Mouse (Mus musculus) heart, embryonic 10.5 days (tissue): ENCODE measurements around the gene Rcan1. TPM values are rescaled to one million over a fixed set of nuclear protein-coding genes. Genes with fewer than 3 reads are reported as not detected.

Experiments
- DNase-seq: peaks from one replicate; pipeline ENCODE4 v3.0.0-alpha.2; 2017; ENCODE audit warnings: low spot score
- H3K27ac ChIP-seq: fragments of 300-500 bp; sonication (generic); 2 replicates; pipeline ENCODE4 v1.5.1; 2016; ENCODE audit warnings: mild to moderate bottlenecking
- H3K27me3 ChIP-seq: fragments of 300-500 bp; sonication (generic); 2 replicates; pipeline ENCODE4 v1.6.1; 2016; ENCODE audit warnings: mild to moderate bottlenecking; ENCODE audit not compliant: poor library complexity, insufficient read depth, severe bottlenecking
- H3K36me3 ChIP-seq: fragments of 300-500 bp; sonication (generic); 2 replicates; pipeline ENCODE4 v1.6.1; 2016; ENCODE audit warnings: mild to moderate bottlenecking, moderate library complexity
- H3K4me1 ChIP-seq: fragments of 300-500 bp; sonication (generic); 2 replicates; pipeline ENCODE4 v1.6.1; 2016; ENCODE audit warnings: mild to moderate bottlenecking
- H3K4me3 ChIP-seq: fragments of 300-500 bp; sonication (generic); 2 replicates; pipeline ENCODE4 v1.5.1; 2016; ENCODE audit warnings: mild to moderate bottlenecking, moderate library complexity
- H3K9me3 ChIP-seq: fragments of 300-500 bp; sonication (generic); 2 replicates; pipeline ENCODE4 v1.6.1; 2016; ENCODE audit warnings: mild to moderate bottlenecking, moderate library complexity
- WGBS: fragments of 180-500 bp; shearing (Covaris S2); methylation state at CpG from one replicate; pipeline ENCODE4 v1.1.7; 2016; 5-methylcytosine and 5-hydroxymethylcytosine counted together
- polyA plus RNA-seq: library from polyadenylated mRNA; unstranded; fragments of >200 nt; fragmentation: Nextera tagmentation; extraction: Ambion mirVana; gene quantifications from 2 replicates; pipeline ENCODE4 v1.2.1, GENCODE M21; 2016

Rcan1 gene
- polyA plus RNA-seq, 1 experiment from 2014 or later, result 78.8 TPM

DNA sequence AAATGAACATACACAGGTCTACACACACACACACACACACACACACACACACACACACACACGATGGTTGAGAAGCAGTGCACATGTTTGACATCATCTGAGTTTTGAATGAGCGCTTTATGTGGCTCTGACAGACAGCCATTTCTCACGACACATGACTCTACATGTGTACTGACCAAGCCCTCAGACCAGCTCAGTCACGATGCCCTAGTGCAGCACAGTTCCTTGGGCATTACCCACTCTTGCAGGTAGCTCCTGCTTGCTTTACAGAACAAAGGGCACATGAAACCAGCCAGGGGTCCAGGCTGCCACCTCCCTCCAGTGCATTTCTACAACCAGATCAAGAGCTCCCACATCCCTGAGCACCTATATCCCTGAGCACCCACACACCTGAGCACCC is 27.7 kb downstream of the Rcan1 start:
- Histone ChIP-seq H3K27me3 (no peaks in the 10 kb centered on the region), H3K27ac (peak overlapping the region; percentile 85), H3K4me3 (no peak overlapping the region), H3K9me3 (no peaks in the 10 kb centered on the region), H3K36me3 (no peaks in the 10 kb centered on the region), H3K4me1 (peaks cover 63% of the 10 kb centered on the region)
- WGBS, result 88% methylated on average over 4 of the region's 4 CpGs
- DNase-seq, result no peak

DNA sequence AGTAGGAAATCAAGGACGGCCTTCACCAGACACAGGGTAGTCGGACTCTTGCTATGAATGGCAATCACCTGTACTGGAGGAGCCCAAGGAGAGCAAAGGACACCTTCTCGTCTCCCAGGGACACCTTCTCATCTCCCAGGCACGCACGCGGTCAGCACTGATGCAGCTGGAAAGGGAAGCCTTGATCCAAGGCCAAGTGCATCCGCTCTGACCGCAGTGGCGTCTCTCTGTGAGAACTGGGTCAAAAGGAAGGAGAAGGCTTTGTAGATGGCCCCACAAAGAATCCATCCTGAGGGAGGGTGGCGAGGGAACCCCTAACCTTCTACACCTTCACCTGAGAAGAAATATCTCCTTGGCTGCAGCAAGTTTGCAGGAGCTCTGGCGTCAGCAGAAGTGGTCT is 28.5 kb downstream of the Rcan1 start:
- H3K27ac ChIP-seq, result peak overlapping the region; percentile 85
- DNase-seq, result no peak

DNA sequence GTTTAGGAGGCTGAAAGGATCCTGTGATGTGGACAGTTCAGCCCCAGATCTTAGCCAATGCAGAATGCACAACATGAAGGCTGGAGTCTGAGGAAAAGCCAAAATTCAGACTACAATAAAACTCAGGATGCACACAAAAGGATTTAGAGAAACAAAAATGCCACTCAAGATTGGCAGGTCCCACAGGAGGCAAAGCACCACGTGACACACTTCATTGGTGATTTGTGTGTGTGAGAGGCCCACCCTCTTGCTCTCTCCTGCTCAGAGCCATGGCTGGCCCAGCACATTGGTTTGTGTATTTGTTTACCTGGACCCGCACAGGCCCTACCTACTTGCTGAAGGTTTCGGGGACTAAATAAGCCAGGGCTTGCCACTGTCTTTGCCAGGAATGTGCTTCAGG is 29.5 kb downstream of the Rcan1 start:
- no peaks in the 10 kb centered on the region for H3K9me3 ChIP-seq
- H3K27ac ChIP-seq, result peak overlapping the region; percentile 85
- no peaks in the 10 kb centered on the region for H3K36me3 ChIP-seq
- peaks cover 68% of the 10 kb centered on the region for H3K4me1 ChIP-seq
- H3K4me3 ChIP-seq, result no peak overlapping the region
- 81% methylated on average over 3 of the region's 3 CpGs for WGBS
- H3K27me3 ChIP-seq, result no peaks in the 10 kb centered on the region
- no peak for DNase-seq

More for the DNA sequence above, 28.5 kb downstream of the Rcan1 start:
- no peaks in the 10 kb centered on the region for H3K27me3 ChIP-seq
- peaks cover 63% of the 10 kb centered on the region for H3K4me1 ChIP-seq
- H3K36me3 ChIP-seq, result no peaks in the 10 kb centered on the region
- WGBS, result 86% methylated on average over 11 of the region's 11 CpGs
- no peak overlapping the region for H3K4me3 ChIP-seq
- H3K9me3 ChIP-seq, result no peaks in the 10 kb centered on the region

DNA sequence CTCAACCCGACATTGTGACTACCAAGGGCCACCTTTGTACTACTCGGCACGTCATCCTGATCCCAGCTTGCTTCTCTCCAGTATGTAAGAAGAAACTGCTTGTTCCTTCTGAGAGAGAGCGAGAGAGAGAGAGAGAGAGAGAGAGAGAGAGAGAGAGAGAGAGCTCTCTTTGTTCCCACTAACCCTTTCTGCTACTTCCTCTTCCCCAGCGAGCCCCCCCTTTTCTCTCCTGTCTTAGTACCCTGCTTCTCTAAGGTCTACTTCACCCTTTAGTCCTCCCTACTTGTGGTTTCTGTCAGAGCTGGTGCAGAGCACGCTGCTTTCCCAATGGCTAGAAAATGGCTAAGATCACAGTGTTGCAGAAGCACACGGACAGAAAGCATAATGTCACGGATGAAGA is 30.4 kb downstream of the Rcan1 start:
- DNase-seq, result no peak
- WGBS, result 72% methylated on average over 8 of the region's 8 CpGs
- peaks cover 76% of the 10 kb centered on the region for H3K4me1 ChIP-seq
- H3K4me3 ChIP-seq, result no peak overlapping the region
- no peaks in the 10 kb centered on the region for H3K27me3 ChIP-seq
- H3K36me3 ChIP-seq, result no peaks in the 10 kb centered on the region
- no peaks in the 10 kb centered on the region for H3K9me3 ChIP-seq
- H3K27ac ChIP-seq, result peak overlapping the region; percentile 67

DNA sequence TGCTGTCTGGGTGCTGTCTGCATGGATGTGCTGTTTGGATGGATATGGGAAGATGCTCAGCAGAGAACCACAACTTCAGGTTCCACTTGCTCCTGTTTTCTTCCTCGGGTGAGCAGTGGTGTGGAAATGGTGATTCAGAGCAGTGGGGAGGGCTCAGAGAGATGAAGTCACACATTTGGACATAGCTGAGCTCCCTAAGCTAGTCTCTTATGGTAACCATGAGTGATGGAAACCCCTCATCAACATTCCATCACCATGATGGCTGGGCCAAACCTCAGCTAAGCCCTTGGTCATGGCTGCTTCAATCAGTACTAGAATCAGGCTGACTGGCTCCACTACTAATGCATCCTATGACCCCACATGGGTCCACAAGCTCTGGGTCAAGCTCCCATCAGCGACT is 30.9 kb downstream of the Rcan1 start:
- 66% methylated on average over 2 of the region's 2 CpGs for WGBS
- H3K9me3 ChIP-seq, result no peaks in the 10 kb centered on the region
- no peak overlapping the region for H3K4me3 ChIP-seq
- no peaks in the 10 kb centered on the region for H3K36me3 ChIP-seq
- DNase-seq, result no peak
- peaks cover 76% of the 10 kb centered on the region for H3K4me1 ChIP-seq
- no peaks in the 10 kb centered on the region for H3K27me3 ChIP-seq
- peak overlapping the region; percentile 67; the same call in 1 of the 2 replicates for H3K27ac ChIP-seq

DNA sequence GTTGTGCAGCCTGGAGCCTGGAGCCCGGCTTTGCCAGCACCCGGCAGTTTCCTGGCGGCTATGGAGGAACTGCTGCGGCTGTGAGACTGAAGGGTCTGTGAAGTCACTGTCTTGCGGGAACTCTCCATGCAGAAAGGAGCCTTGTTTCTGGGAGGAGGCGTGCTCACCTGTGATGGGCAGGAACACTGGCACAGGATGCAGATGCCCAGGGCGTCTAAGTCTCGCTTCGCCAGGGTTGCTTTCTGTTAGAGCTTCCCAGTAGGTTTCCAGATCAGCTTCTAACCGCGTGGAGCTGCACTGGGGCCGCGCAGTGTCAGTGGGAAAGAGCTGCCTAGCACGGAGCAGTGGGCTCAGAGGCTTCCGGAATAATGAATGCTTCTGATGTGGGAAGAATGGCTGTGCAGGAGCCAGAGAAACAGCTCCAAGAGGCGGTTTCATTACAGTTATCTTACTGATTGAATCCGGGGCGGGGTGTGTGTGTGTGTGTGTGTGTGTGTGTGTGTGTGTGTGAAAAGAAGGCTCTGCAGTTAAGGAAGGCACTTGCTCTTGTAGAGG is 35.2 kb downstream of the Rcan1 start:
- Histone ChIP-seq H3K36me3 (peaks cover 13% of the 10 kb centered on the region), H3K4me1 (peaks cover 58% of the 10 kb centered on the region), H3K9me3 (no peaks in the 10 kb centered on the region), H3K27me3 (no peaks in the 10 kb centered on the region), H3K27ac (peak overlapping the region; percentile 73), H3K4me3 (no peak overlapping the region)
- 73% methylated on average over 18 of the region's 18 CpGs for WGBS
- no peak for DNase-seq

DNA sequence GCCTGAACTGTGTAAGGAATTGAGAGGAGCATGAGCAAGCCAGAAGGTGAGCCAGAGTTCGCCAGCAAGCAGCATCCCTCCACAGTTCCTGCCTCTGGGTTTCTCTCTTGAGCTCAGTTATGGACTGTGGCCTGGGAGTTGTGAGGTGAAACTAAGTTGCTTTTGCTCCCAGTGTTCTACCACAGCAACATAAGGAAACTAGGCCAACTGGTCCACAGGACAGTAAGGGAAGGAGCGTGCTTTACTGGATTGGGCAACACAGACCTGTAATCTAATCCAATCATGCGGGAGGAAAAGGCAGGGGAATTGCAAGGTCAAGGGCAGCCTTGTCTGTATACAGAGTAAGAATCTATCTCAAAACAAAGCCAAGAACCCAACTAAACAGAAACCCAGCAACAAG is 37.5 kb downstream of the Rcan1 start:
- H3K27me3 ChIP-seq, result no peaks in the 10 kb centered on the region
- H3K4me1 ChIP-seq, result peaks cover 66% of the 10 kb centered on the region
- peaks cover 13% of the 10 kb centered on the region for H3K36me3 ChIP-seq
- 80% methylated on average over 3 of the region's 3 CpGs for WGBS
- DNase-seq, result no peak
- peak overlapping the region; percentile 56; the same call in 1 of the 2 replicates for H3K27ac ChIP-seq
- no peaks in the 10 kb centered on the region for H3K9me3 ChIP-seq
- H3K4me3 ChIP-seq, result no peak overlapping the region

DNA sequence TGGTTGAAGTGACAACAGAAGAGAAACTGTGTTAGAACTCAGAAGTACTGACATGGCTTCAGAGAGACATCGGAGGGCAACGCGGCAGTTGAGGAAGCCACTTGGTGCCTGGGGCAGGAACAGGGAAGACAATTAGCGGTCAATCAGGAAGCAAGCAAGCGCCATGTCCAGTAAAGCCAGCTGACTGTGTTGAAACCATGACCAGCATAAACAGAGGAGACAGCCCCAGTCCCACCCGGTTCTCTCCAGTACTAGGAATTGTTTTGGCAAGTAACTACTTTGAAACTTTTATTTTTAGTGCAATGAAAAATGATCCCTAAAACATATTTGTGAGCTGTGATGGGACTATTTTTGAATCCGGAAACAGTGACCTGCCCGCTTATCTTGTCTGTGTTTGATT is 39.9 kb downstream of the Rcan1 start:
- H3K9me3 ChIP-seq, result no peaks in the 10 kb centered on the region
- H3K27ac ChIP-seq, result peak overlapping the region; percentile 93; the same call in 1 of the 2 replicates
- no peaks in the 10 kb centered on the region for H3K27me3 ChIP-seq
- H3K4me3 ChIP-seq, result no peak overlapping the region
- H3K36me3 ChIP-seq, result peaks cover 13% of the 10 kb centered on the region
- DNase-seq, result no peak
- H3K4me1 ChIP-seq, result peaks cover 78% of the 10 kb centered on the region
- 89% methylated on average over 8 of the region's 8 CpGs for whole genome bisulfite sequencing

DNA sequence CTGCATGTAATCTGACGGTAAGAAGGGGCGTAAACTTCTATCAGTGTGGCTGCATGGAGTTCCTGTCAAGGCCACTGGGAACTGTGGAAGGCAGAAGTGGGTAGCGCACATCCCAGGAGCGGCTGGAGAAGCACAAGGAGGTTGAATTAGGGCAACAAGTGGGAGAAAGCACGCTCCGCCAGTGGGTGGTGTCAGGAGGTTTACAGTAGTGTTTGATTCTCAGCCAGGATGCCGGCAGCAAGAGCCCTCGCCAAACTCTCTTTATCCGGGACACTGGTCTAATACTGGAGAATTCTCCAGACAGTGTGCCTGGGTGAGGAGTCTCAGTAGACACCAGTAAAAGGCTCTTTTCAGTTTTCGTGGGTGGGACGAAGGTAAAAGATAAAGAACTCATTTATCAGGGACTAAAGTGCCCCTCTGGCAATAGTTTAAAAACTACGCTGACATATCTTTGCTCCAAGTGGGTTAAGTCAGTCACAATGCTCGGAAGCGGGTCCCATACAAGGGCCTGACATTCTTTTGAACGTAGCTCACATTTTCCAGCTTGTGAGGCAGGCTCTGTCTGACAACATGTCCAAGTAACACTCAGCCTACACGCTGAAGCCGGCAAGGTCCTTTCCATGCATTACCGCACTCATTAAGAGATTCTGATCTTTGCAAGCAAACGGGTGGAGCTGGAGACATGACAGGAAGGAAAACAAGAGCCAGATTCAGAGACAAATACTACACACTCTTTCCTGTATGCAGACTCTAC is 42.3 kb downstream of the Rcan1 start:
- Histone ChIP-seq H3K4me1 (peaks cover 76% of the 10 kb centered on the region), H3K27ac (peak overlapping the region; percentile 93), H3K4me3 (peak overlapping the region; percentile 34), H3K27me3 (no peaks in the 10 kb centered on the region), H3K36me3 (peaks cover 11% of the 10 kb centered on the region), H3K9me3 (no peaks in the 10 kb centered on the region)
- WGBS, result 18% methylated on average over 19 of the region's 19 CpGs
- DNase-seq, result peak; percentile 94

DNA sequence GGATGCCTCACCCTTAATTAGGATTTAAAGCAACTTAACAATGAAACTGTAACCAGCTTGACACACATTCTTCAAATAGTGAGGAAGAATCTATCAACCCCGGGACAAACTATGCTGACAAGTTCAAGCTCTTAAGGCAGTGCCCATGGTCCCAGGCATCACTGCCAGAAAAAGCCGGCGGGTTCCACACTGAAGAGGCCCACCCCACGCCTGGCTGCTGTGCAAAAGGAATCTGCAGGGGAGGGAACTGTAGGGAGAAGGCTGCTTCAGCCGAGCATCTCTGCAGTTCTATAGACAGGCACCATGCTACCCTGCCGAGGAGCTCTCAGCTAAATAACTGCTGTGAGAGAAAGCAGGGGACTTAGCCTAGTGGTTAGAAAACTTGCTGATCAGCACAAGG is 44.0 kb downstream of the Rcan1 start:
- 24% methylated on average over 6 of the region's 6 CpGs for WGBS
- peaks cover 79% of the 10 kb centered on the region for H3K4me1 ChIP-seq
- no peak for DNase-seq
- no peak overlapping the region for H3K4me3 ChIP-seq
- H3K27ac ChIP-seq, result peak overlapping the region; percentile 76
- H3K9me3 ChIP-seq, result no peaks in the 10 kb centered on the region
- peaks cover 6% of the 10 kb centered on the region for H3K36me3 ChIP-seq
- H3K27me3 ChIP-seq, result no peaks in the 10 kb centered on the region

DNA sequence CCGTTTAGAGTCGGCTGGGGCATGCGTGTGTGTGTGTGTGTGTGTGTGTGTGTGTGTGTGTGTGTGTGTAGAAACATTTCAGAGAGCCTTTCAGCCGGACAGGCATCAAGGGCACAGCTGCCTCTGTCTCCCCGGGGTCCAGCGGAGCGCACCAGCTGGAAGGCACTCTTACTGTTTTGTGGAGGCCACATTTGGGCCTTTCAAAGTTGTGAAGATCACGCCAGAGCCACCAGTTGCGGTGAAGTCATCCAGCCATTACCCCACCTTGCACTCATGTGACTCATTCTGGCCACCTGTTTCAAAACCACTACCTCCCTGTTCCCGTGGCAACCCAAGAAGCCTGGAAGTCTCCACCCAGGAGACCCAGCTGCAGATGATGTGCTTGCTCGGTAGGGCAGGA is 44.8 kb downstream of the Rcan1 start:
- peak overlapping the region; percentile 76 for H3K27ac ChIP-seq
- WGBS, result 82% methylated on average over 11 of the region's 11 CpGs
- H3K4me1 ChIP-seq, result peaks cover 85% of the 10 kb centered on the region
- DNase-seq, result no peak
- H3K27me3 ChIP-seq, result no peaks in the 10 kb centered on the region
- H3K4me3 ChIP-seq, result no peak overlapping the region
- no peaks in the 10 kb centered on the region for H3K9me3 ChIP-seq
- no peaks in the 10 kb centered on the region for H3K36me3 ChIP-seq

DNA sequence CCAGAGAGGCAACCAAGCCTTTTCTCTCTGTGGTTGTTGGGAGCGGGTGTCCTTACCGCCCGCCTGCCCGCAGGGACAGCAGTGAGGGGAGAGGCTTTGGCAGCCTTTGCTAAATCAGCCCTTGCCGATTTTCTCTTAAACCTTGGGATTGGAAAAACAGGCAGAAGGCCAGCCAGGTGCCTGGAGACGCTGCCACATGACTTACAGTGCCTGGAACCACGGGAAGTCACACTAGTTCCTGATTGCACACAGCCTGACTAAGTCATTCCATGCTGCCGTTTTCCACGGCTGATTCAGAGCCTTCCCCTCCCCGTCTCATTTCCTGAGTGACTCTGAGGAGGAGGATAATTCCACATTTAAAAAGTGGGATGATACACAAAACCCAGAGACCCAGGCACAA is 47.3 kb downstream of the Rcan1 start:
- Histone ChIP-seq H3K36me3 (no peaks in the 10 kb centered on the region), H3K27ac (peak overlapping the region; percentile 85), H3K9me3 (no peaks in the 10 kb centered on the region), H3K4me1 (peaks cover 73% of the 10 kb centered on the region), H3K27me3 (no peaks in the 10 kb centered on the region), H3K4me3 (no peak overlapping the region)
- no peak for DNase-seq
- 52% methylated on average over 10 of the region's 10 CpGs for WGBS

DNA sequence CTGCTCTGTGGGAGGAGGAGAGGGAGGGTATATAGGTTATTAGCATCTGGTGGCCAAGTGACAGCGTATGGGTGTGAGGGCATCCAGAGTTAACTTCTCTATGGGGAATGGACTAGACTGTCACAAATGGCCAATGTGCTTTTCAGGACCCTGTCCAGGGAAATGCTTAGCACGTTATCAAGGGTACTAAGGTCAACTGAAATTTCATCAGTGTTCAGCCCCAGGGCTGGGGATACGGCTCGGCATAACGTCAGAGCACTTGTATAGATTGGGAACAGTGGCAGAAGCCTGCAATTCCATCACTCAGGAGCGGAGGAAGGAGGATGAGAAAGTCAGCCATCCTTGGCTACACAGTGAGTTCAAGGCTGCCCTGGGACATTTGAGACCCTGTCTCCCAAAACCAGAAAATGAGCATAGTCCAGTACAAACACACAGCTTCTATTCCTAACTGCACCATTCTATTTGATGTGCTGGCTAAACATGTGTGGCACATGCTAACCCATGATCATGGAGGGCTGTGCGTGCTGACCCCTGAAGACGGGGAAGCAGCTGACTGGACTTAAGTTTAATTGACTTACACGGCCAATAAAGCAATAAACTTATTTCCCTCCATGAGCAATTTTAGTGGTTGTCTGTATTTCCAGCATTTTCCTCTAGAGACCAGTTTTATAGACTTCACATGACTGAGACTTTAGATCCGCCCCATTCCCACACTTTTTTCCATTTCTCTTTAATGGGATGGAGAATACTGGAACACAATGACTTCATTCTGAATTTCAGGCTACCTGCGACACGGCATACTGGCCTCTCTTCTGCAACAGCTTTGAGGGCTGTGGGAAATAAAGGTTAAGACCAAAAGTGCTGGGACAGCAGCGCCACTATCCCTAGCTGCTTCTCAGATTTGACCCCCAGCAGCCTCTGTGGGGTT is 48.0 kb downstream of the Rcan1 start:
- 77% methylated on average over 13 of the region's 13 CpGs for WGBS
- peak overlapping the region; percentile 85 for H3K27ac ChIP-seq
- H3K9me3 ChIP-seq, result no peaks in the 10 kb centered on the region
- peaks cover 66% of the 10 kb centered on the region for H3K4me1 ChIP-seq
- H3K36me3 ChIP-seq, result no peaks in the 10 kb centered on the region
- DNase-seq, result no peak
- no peak overlapping the region for H3K4me3 ChIP-seq
- no peaks in the 10 kb centered on the region for H3K27me3 ChIP-seq
